ENCODE assay signal across 32 mouse cellular contexts in the genomic region with DNA sequence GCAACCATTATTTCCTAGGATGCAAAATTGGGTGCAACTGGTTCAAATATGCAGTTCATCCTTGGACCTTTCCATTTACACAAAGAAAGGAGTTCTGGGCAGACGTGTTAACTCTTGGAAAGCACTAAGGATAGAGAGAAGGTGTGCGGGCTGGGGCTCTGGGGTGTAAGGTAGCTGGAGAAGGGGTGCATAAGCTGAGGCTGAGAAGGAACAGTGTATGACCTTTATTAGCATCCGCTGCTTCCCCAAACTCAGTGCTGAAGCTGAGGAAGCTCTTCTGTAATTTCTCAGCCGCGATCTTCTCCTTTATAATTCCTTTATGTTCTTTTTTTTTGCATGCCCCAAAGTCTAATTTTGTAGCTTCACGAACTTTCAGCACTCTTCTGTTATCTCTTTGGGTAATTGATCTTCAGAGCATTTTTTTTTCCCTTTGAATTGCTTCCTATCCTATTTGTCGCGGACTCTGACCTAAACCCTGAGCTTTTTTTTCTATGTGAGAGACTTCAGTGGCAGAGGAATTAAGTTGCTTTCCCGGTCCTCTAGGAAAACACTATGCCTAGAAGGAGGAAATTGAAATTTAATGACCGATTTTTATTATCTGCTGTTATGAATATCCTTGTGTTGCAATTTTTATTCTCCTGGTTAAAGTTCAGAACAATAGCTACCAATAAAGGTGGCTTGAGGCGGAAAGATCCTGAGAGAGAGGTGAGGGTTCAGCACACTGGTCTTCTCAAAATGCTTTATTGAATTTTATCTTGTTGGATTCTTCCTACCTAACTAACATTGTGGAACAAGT.
"Had no signal": no experiment of that assay in that cellular context is flagged by ENCODE, and none has a peak within 500 bp of the region (broad histone marks: within the 10 kb centered on the region; RNA-seq: fewer than 3 reads in every experiment).

No protein-coding gene starts in this region.

- H3K4me2 ChIP-seq: heart, embryonic 11.5 days; heart, embryonic 12.5 days; heart, embryonic 13.5 days; heart, embryonic 15.5 days; hindbrain, embryonic 13.5 days; hindbrain, embryonic 14.5 days; hindbrain, embryonic 15.5 days; kidney, embryonic 15.5 days had no signal

- H3K27me3 ChIP-seq: heart, embryonic 12.5 days; heart, embryonic 13.5 days; heart, embryonic 15.5 days; hindbrain, embryonic 13.5 days; hindbrain, embryonic 15.5 days; kidney, embryonic 15.5 days had no signal

- DNase-seq: heart, postnatal 10 days; heart, postnatal 14 days; heart, postnatal 36 days; heart, postnatal 4 days; kidney, adult 11 months; kidney, adult 18-20 months; kidney, adult 2 months; kidney, adult 8-10 months; kidney, adult 9 months; kidney, postnatal 10 days; kidney, postnatal 14 days; kidney, postnatal 25 days; kidney, postnatal 36 days; kidney, postnatal 4 days; layer of hippocampus, adult 9-11 months; layer of hippocampus, postnatal 36 days had no signal

- H3K4me1 ChIP-seq: heart, embryonic 10.5 days; heart, embryonic 12.5 days; heart, embryonic 13.5 days; heart, embryonic 15.5 days; hindbrain, embryonic 13.5 days; hindbrain, embryonic 15.5 days; kidney, embryonic 15.5 days had no signal

- H3K4me3 ChIP-seq: heart, embryonic 10.5 days; heart, embryonic 12.5 days; heart, embryonic 13.5 days; heart, embryonic 15.5 days; hindbrain, embryonic 10.5 days; hindbrain, embryonic 13.5 days; hindbrain, embryonic 15.5 days; kidney, embryonic 15.5 days; layer of hippocampus, adult 2 months; left cerebral cortex, adult 2 months had no signal

- ATAC-seq: hindbrain, embryonic 16.5 days; hindbrain, postnatal 0 days; inflammation-experienced regulatory T-cells, adult 6 months had no signal

- H3K27ac ChIP-seq: heart, embryonic 10.5 days; heart, embryonic 13.5 days; heart, embryonic 15.5 days; hindbrain, embryonic 10.5 days; hindbrain, embryonic 13.5 days; hindbrain, embryonic 14.5 days; hindbrain, embryonic 15.5 days; hindbrain, postnatal 0 days; kidney, embryonic 15.5 days; kidney, postnatal 0 days; layer of hippocampus, adult 2 months; left cerebral cortex, adult 2 months had no signal

- H3K9me3 ChIP-seq: heart, embryonic 10.5 days; hindbrain, embryonic 13.5 days had no signal

- H3K36me3 ChIP-seq: heart, embryonic 10.5 days; heart, embryonic 12.5 days; heart, embryonic 13.5 days; heart, embryonic 15.5 days; hindbrain, embryonic 10.5 days; hindbrain, embryonic 13.5 days; hindbrain, embryonic 15.5 days; kidney, embryonic 15.5 days had no signal

- H3K9ac ChIP-seq: heart, embryonic 12.5 days; heart, embryonic 13.5 days; heart, embryonic 15.5 days; hindbrain, embryonic 13.5 days; hindbrain, embryonic 14.5 days; hindbrain, embryonic 15.5 days; kidney, embryonic 15.5 days had no signal
